Mouse (Mus musculus) small intestine, adult 2 months (tissue): ENCODE data around the gene Dnajc28. TPM values are rescaled to one million over a fixed set of nuclear protein-coding genes. Genes with fewer than 3 reads are reported as not detected.

Experiments used
- H3K27ac ChIP-seq: fragments of 200-500 bp; 2 replicates; pipeline ENCODE4 v1.5.1; 2012; ENCODE audit warnings: low read depth, low read length, control low read depth, inconsistent platforms; ENCODE audit not compliant: insufficient read depth
- H3K27me3 ChIP-seq: fragments of 200-500 bp; 2 replicates; pipeline ENCODE4 v1.6.1; 2012; ENCODE audit warnings: mild to moderate bottlenecking, moderate library complexity, low read length, inconsistent platforms; ENCODE audit not compliant: control insufficient read depth, insufficient read depth
- H3K36me3 ChIP-seq: fragments of 200-500 bp; 2 replicates; pipeline ENCODE4 v1.6.1; 2012; ENCODE audit warnings: mild to moderate bottlenecking, low read length, control low read depth, inconsistent platforms; ENCODE audit not compliant: control insufficient read depth, insufficient read depth
- H3K4me1 ChIP-seq: fragments of 200-500 bp; 2 replicates; pipeline ENCODE4 v1.6.1; 2012; ENCODE audit warnings: low read length, inconsistent platforms, mixed read lengths; ENCODE audit not compliant: control insufficient read depth, insufficient read depth, insufficient read length
- H3K4me3 ChIP-seq: fragments of 200-500 bp; 2 replicates; pipeline ENCODE4 v1.5.1; 2012; ENCODE audit warnings: low read depth, mild to moderate bottlenecking, control low read depth, inconsistent platforms, low read length, moderate library complexity
- CTCF ChIP-seq: fragments of 200-500 bp; IDR thresholded peaks from 2 replicates; pipeline ENCODE4 v1.5.1; 2012; ENCODE audit warnings: low read depth, mild to moderate bottlenecking, control low read depth, inconsistent platforms, low read length, moderate library complexity, mixed read lengths; ENCODE audit not compliant: insufficient replicate concordance, insufficient read length; ENCODE audit errors: extremely low read depth
- POLR2A ChIP-seq: fragments of 200-500 bp; IDR thresholded peaks from 2 replicates; pipeline ENCODE4 v1.6.1; 2012; ENCODE audit warnings: low read depth, mild to moderate bottlenecking, control low read depth, inconsistent platforms, low read length, moderate library complexity
- WGBS: fragments of 180-500 bp; shearing (Covaris S2); methylation state at CpG from one replicate; pipeline ENCODE4 v1.1.7; 2018; 5-methylcytosine and 5-hydroxymethylcytosine counted together
- polyA plus RNA-seq: library from polyadenylated mRNA; depleted of rRNA; stranded (reverse); fragments of >200 nt; gene quantifications from 2 replicates; pipeline ENCODE4 v1.2.3, GENCODE M21; 2012

The Dnajc28 gene
- polyA plus RNA-seq, 1 experiment = 0.47 TPM

GRCm38 (mm10) chr16:91592162-91592561, 26.7 kb downstream of the Dnajc28 start:
- WGBS = 79% methylated on average over 8 of the region's 8 CpGs
- Histone ChIP-seq H3K4me3 (no peak overlapping the region), H3K27me3 (no peaks in the 10 kb centered on the region), H3K36me3 (peaks cover 3% of the 10 kb centered on the region; the same call in 1 of the 2 replicates), H3K4me1 (peaks cover 15% of the 10 kb centered on the region), H3K27ac (no peak overlapping the region)
- no peak for TF ChIP-seq CTCF
- TF ChIP-seq POLR2A = no peak

GRCm38 (mm10) chr16:91588703-91589102, 30.1 kb downstream of the Dnajc28 start:
- peaks cover 26% of the 10 kb centered on the region for H3K36me3 ChIP-seq
- TF ChIP-seq POLR2A (no peak), CTCF (no peak)
- H3K4me1 ChIP-seq = peaks cover 6% of the 10 kb centered on the region; the same call in 1 of the 2 replicates
- WGBS = 91% methylated on average over 3 of the region's 3 CpGs
- H3K4me3 ChIP-seq = no peak overlapping the region
- H3K27me3 ChIP-seq = no peaks in the 10 kb centered on the region
- H3K27ac ChIP-seq = no peak overlapping the region

- WGBS = 51% methylated on average over 6 of the region's 6 CpGs
- peaks cover 28% of the 10 kb centered on the region for H3K36me3 ChIP-seq
- H3K27me3 ChIP-seq = no peaks in the 10 kb centered on the region
- no peak overlapping the region for H3K27ac ChIP-seq
- peaks cover 6% of the 10 kb centered on the region; the same call in 1 of the 2 replicates for H3K4me1 ChIP-seq
- H3K4me3 ChIP-seq = no peak overlapping the region
- TF ChIP-seq POLR2A (no peak), CTCF (no peak)
Observed at GRCm38 (mm10) chr16:91587730-91588453, 30.9 kb downstream of the Dnajc28 start.

GRCm38 (mm10) chr16:91586244-91586643, 32.6 kb downstream of the Dnajc28 start:
- TF ChIP-seq CTCF = no peak
- TF ChIP-seq POLR2A = no peak
- WGBS = 92% methylated on average over 6 of the region's 6 CpGs
- Histone ChIP-seq H3K27ac (no peak overlapping the region), H3K36me3 (peaks cover 32% of the 10 kb centered on the region), H3K4me1 (peaks cover 4% of the 10 kb centered on the region; the same call in 1 of the 2 replicates), H3K4me3 (no peak overlapping the region), H3K27me3 (no peaks in the 10 kb centered on the region)

GRCm38 (mm10) chr16:91585617-91586016, 33.2 kb downstream of the Dnajc28 start:
- Histone ChIP-seq H3K27me3 (no peaks in the 10 kb centered on the region), H3K27ac (no peak overlapping the region), H3K4me3 (no peak overlapping the region), H3K36me3 (peaks cover 38% of the 10 kb centered on the region), H3K4me1 (peaks cover 3% of the 10 kb centered on the region; the same call in 1 of the 2 replicates)
- whole genome bisulfite sequencing = 92% methylated on average over 5 of the region's 5 CpGs
- TF ChIP-seq CTCF (no peak), POLR2A (no peak)

GRCm38 (mm10) chr16:91582307-91582706, 36.5 kb downstream of the Dnajc28 start:
- no peak for TF ChIP-seq CTCF
- TF ChIP-seq POLR2A = no peak
- no peaks in the 10 kb centered on the region for H3K4me1 ChIP-seq
- no peaks in the 10 kb centered on the region for H3K27me3 ChIP-seq
- H3K4me3 ChIP-seq = no peak overlapping the region
- 63% methylated on average over 2 of the region's 2 CpGs for WGBS
- peaks cover 54% of the 10 kb centered on the region for H3K36me3 ChIP-seq
- H3K27ac ChIP-seq = no peak overlapping the region

GRCm38 (mm10) chr16:91578980-91579720, 39.7 kb downstream of the Dnajc28 start:
- TF ChIP-seq POLR2A (no peak), CTCF (no peak)
- H3K4me3 ChIP-seq = no peak overlapping the region
- peaks cover 51% of the 10 kb centered on the region for H3K36me3 ChIP-seq
- H3K4me1 ChIP-seq = no peaks in the 10 kb centered on the region
- no peaks in the 10 kb centered on the region for H3K27me3 ChIP-seq
- no peak overlapping the region for H3K27ac ChIP-seq
- WGBS = 81% methylated on average over 14 of the region's 14 CpGs
